Mouse (Mus musculus) testis, adult 2 months (tissue): ENCODE data around the gene Cuzd1. TPM values are rescaled to one million over a fixed set of nuclear protein-coding genes. Genes with fewer than 3 reads are reported as not detected.

ENCODE experiments used
- H3K27ac ChIP-seq: fragments of 200-500 bp; 2 replicates; pipeline ENCODE4 v1.5.1; 2012; ENCODE audit warnings: low read depth, low read length; ENCODE audit not compliant: control insufficient read depth, insufficient read depth
- H3K27me3 ChIP-seq: fragments of 200-500 bp; 2 replicates; pipeline ENCODE4 v1.6.1; 2012; ENCODE audit warnings: mild to moderate bottlenecking, low read length, moderate library complexity; ENCODE audit not compliant: control insufficient read depth, insufficient read depth
- H3K36me3 ChIP-seq: fragments of 200-500 bp; 2 replicates; pipeline ENCODE4 v1.6.1; 2012; ENCODE audit warnings: mild to moderate bottlenecking, low read length; ENCODE audit not compliant: control insufficient read depth, insufficient read depth
- H3K4me1 ChIP-seq: fragments of 200-500 bp; 2 replicates; pipeline ENCODE4 v1.6.1; 2012; ENCODE audit warnings: low read length; ENCODE audit not compliant: control insufficient read depth, insufficient read depth
- H3K4me3 ChIP-seq: fragments of 200-500 bp; 2 replicates; pipeline ENCODE4 v1.5.1; 2012; ENCODE audit warnings: low read depth, mild to moderate bottlenecking, low read length, moderate library complexity, mixed read lengths; ENCODE audit not compliant: control insufficient read depth
- CTCF ChIP-seq: fragments of 200-500 bp; IDR thresholded peaks from 2 replicates; pipeline ENCODE4 v1.5.1; 2012; ENCODE audit warnings: low read depth, mild to moderate bottlenecking, inconsistent platforms, low read length, moderate library complexity; ENCODE audit not compliant: control insufficient read depth, insufficient read depth, insufficient replicate concordance
- POLR2A ChIP-seq: fragments of 200-500 bp; IDR thresholded peaks from 2 replicates; pipeline ENCODE4 v1.6.1; 2012; ENCODE audit warnings: low read depth, mild to moderate bottlenecking, inconsistent platforms, low read length, moderate library complexity; ENCODE audit not compliant: control insufficient read depth
- polyA plus RNA-seq: library from polyadenylated mRNA; depleted of rRNA; stranded (reverse); fragments of >200 nt; gene quantifications from 2 replicates; pipeline ENCODE4 v1.2.3, GENCODE M21; 2012; rRNA removed

Gene Cuzd1
- polyA plus RNA-seq, 1 experiment: 2.9 TPM

GRCm38 (mm10) chr7:131317587-131317986, 4.5 kb downstream of the Cuzd1 start:
- TF ChIP-seq POLR2A (no peak), CTCF (no peak)
- Histone ChIP-seq H3K4me1 (no peaks in the 10 kb centered on the region), H3K27ac (no peak overlapping the region), H3K36me3 (no peaks in the 10 kb centered on the region), H3K4me3 (no peak overlapping the region), H3K27me3 (no peaks in the 10 kb centered on the region)

- H3K4me1 ChIP-seq: no peaks in the 10 kb centered on the region
- no peaks in the 10 kb centered on the region for H3K36me3 ChIP-seq
- H3K27me3 ChIP-seq: no peaks in the 10 kb centered on the region
- no peak overlapping the region for H3K4me3 ChIP-seq
- TF ChIP-seq POLR2A: no peak
- no peak for TF ChIP-seq CTCF
- no peak overlapping the region for H3K27ac ChIP-seq
These were observed 7.6 kb downstream of the Cuzd1 start for GRCm38 (mm10) chr7:131314493-131314892.

- no peak overlapping the region for H3K4me3 ChIP-seq
- H3K36me3 ChIP-seq: no peaks in the 10 kb centered on the region
- no peak overlapping the region; the same call in 1 of the 2 replicates for H3K27ac ChIP-seq
- H3K4me1 ChIP-seq: peaks cover 2% of the 10 kb centered on the region; the same call in 1 of the 2 replicates
- H3K27me3 ChIP-seq: no peaks in the 10 kb centered on the region
- no peak for TF ChIP-seq POLR2A
- TF ChIP-seq CTCF: no peak
These were observed 15.4 kb downstream of the Cuzd1 start for GRCm38 (mm10) chr7:131306733-131307132.

GRCm38 (mm10) chr7:131303340-131303739, 18.8 kb downstream of the Cuzd1 start:
- Histone ChIP-seq H3K27ac (no peak overlapping the region), H3K4me3 (no peak overlapping the region), H3K36me3 (no peaks in the 10 kb centered on the region), H3K27me3 (no peaks in the 10 kb centered on the region), H3K4me1 (peaks cover 2% of the 10 kb centered on the region; the same call in 1 of the 2 replicates)
- TF ChIP-seq CTCF (no peak), POLR2A (no peak)

GRCm38 (mm10) chr7:131297151-131297550, 24.9 kb downstream of the Cuzd1 start:
- H3K27ac ChIP-seq: no peak overlapping the region
- H3K4me1 ChIP-seq: peaks cover 2% of the 10 kb centered on the region; the same call in 1 of the 2 replicates
- no peak overlapping the region for H3K4me3 ChIP-seq
- H3K36me3 ChIP-seq: no peaks in the 10 kb centered on the region
- no peaks in the 10 kb centered on the region for H3K27me3 ChIP-seq
- no peak for TF ChIP-seq CTCF
- no peak for TF ChIP-seq POLR2A

- no peaks in the 10 kb centered on the region for H3K36me3 ChIP-seq
- TF ChIP-seq CTCF (no peak), POLR2A (no peak)
- H3K4me3 ChIP-seq: no peak overlapping the region
- H3K4me1 ChIP-seq: no peaks in the 10 kb centered on the region
- H3K27ac ChIP-seq: no peak overlapping the region
- no peaks in the 10 kb centered on the region for H3K27me3 ChIP-seq
These were observed 56.2 kb downstream of the Cuzd1 start for GRCm38 (mm10) chr7:131265851-131266250.

GRCm38 (mm10) chr7:131264251-131264650, 57.8 kb downstream of the Cuzd1 start:
- no peak overlapping the region for H3K27ac ChIP-seq
- TF ChIP-seq CTCF: no peak
- no peaks in the 10 kb centered on the region for H3K4me1 ChIP-seq
- no peaks in the 10 kb centered on the region for H3K36me3 ChIP-seq
- no peak overlapping the region for H3K4me3 ChIP-seq
- no peaks in the 10 kb centered on the region for H3K27me3 ChIP-seq

- TF ChIP-seq POLR2A (no peak), CTCF (no peak)
- H3K36me3 ChIP-seq: no peaks in the 10 kb centered on the region
- H3K4me3 ChIP-seq: no peak overlapping the region
- H3K27me3 ChIP-seq: no peaks in the 10 kb centered on the region
- H3K4me1 ChIP-seq: no peaks in the 10 kb centered on the region
- H3K27ac ChIP-seq: no peak overlapping the region
These were observed 61.1 kb downstream of the Cuzd1 start for GRCm38 (mm10) chr7:131260946-131261345.

Other genes starting within 250 kb of the Cuzd1 start
- gene 4933402N03Rik, start 176.0 kb downstream of the Cuzd1 start, polyA plus RNA-seq: 18.5 and 19.6 TPM in 2 replicates
- 0.30 and 0.51 TPM in 2 replicates for gene 5430419D17Rik, start 147.9 kb downstream of the Cuzd1 start, polyA plus RNA-seq
- 409 and 461 TPM in 2 replicates for gene Fam24b, start 7.2 kb upstream of the Cuzd1 start, polyA plus RNA-seq
- gene Fam24a, start 11.6 kb upstream of the Cuzd1 start, polyA plus RNA-seq: 176 and 188 TPM in 2 replicates
- gene 2310057M21Rik, start 40.5 kb upstream of the Cuzd1 start, polyA plus RNA-seq: 11.4 and 12.5 TPM in 2 replicates
- 8.5 and 11.0 TPM in 2 replicates for gene Pstk, start 48.8 kb upstream of the Cuzd1 start, polyA plus RNA-seq
- gene Ikzf5, start 88.2 kb upstream of the Cuzd1 start, polyA plus RNA-seq: 8.0 and 8.9 TPM in 2 replicates
- gene Acadsb, start 88.3 kb upstream of the Cuzd1 start, polyA plus RNA-seq: 5.1 and 5.2 TPM in 2 replicates
- not detected in 2 replicates for gene Hmx3, start 220.6 kb upstream of the Cuzd1 start, polyA plus RNA-seq
- gene Hmx2, start 226.5 kb upstream of the Cuzd1 start, polyA plus RNA-seq: not detected in 2 replicates
- 46.8 and 47.5 TPM in 2 replicates for gene Bub3, start 237.9 kb upstream of the Cuzd1 start, polyA plus RNA-seq